Mouse (Mus musculus): Measurements from ENCODE around the gene Med10.

Gene Med10

GRCm38 (mm10) chr13:69802095-69802494 is at the start of gene Med10:
Gene Med10 (plus strand): TSS chr13:69802395.
- no peak for DNase-seq (ENCODE audit: inconsistent age in 2 of 2, low spot score in 1 of 2)

GRCm38 (mm10) chr13:69752875-69753274 is 49.3 kb upstream of the Med10 start:
- DNase-seq (ENCODE audit: inconsistent age in 2 of 2, low spot score in 1 of 2): no peak

GRCm38 (mm10) chr13:69758979-69759378 is 43.2 kb upstream of the Med10 start:
- DNase-seq (ENCODE audit: inconsistent age in 2 of 2, low spot score in 1 of 2): no peak

- peak in 1 of 2 experiments; percentile 30 for DNase-seq (ENCODE audit: inconsistent age in 2 of 2, low spot score in 1 of 2)
These were observed 40.8 kb upstream of the Med10 start for GRCm38 (mm10) chr13:69761393-69761792.

- no peak for DNase-seq (ENCODE audit: inconsistent age in 2 of 2, low spot score in 1 of 2)
These were observed 37.5 kb upstream of the Med10 start for GRCm38 (mm10) chr13:69764646-69765045.

- no peak for DNase-seq (ENCODE audit: inconsistent age in 2 of 2, low spot score in 1 of 2)
These were observed 34.0 kb upstream of the Med10 start for GRCm38 (mm10) chr13:69768152-69768551.

GRCm38 (mm10) chr13:69770538-69771456 is 31.4 kb upstream of the Med10 start:
- DNase-seq (ENCODE audit: inconsistent age in 2 of 2, low spot score in 1 of 2): no peak

- DNase-seq (ENCODE audit: inconsistent age in 2 of 2, low spot score in 1 of 2): no peak
These were observed 29.8 kb upstream of the Med10 start for GRCm38 (mm10) chr13:69772358-69772757.

- no peak for DNase-seq (ENCODE audit: inconsistent age in 2 of 2, low spot score in 1 of 2)
These were observed 24.0 kb upstream of the Med10 start for GRCm38 (mm10) chr13:69778221-69778620.

- DNase-seq (ENCODE audit: inconsistent age in 2 of 2, low spot score in 1 of 2): no peak
These were observed 13.5 kb upstream of the Med10 start for GRCm38 (mm10) chr13:69788704-69789103.

GRCm38 (mm10) chr13:69791814-69792213 is 10.4 kb upstream of the Med10 start:
- DNase-seq (ENCODE audit: inconsistent age in 2 of 2, low spot score in 1 of 2): no peak

- peak; percentile 23 to 63 for DNase-seq (ENCODE audit: inconsistent age in 2 of 2, low spot score in 1 of 2)
These were observed 9.6 kb upstream of the Med10 start for GRCm38 (mm10) chr13:69792541-69793009.

GRCm38 (mm10) chr13:69794808-69795207 is 7.4 kb upstream of the Med10 start:
- no peak for DNase-seq (ENCODE audit: inconsistent age in 2 of 2, low spot score in 1 of 2)

GRCm38 (mm10) chr13:69809681-69810611 is 7.8 kb downstream of the Med10 start:
- DNase-seq (ENCODE audit: inconsistent age in 2 of 2, low spot score in 1 of 2): peak; percentile 86 to 99

GRCm38 (mm10) chr13:69810936-69811680 is 8.9 kb downstream of the Med10 start:
- DNase-seq (ENCODE audit: inconsistent age in 2 of 2, low spot score in 1 of 2): peak; percentile 61 to 76

- no peak for DNase-seq (ENCODE audit: inconsistent age in 2 of 2, low spot score in 1 of 2)
These were observed 11.7 kb downstream of the Med10 start for GRCm38 (mm10) chr13:69813870-69814269.

- DNase-seq (ENCODE audit: inconsistent age in 2 of 2, low spot score in 1 of 2): no peak
These were observed 16.1 kb downstream of the Med10 start for GRCm38 (mm10) chr13:69818306-69818705.

GRCm38 (mm10) chr13:69821169-69821822 is 19.1 kb downstream of the Med10 start:
- no peak for DNase-seq (ENCODE audit: inconsistent age in 2 of 2, low spot score in 1 of 2)

- peak; percentile 14 to 45 for DNase-seq (ENCODE audit: inconsistent age in 2 of 2, low spot score in 1 of 2)
These were observed 21.9 kb downstream of the Med10 start for GRCm38 (mm10) chr13:69823920-69824637.
